Mouse (Mus musculus) midbrain, embryonic 16.5 days (tissue): ENCODE measurements around the gene Slc22a14. TPM values are rescaled to one million over a fixed set of nuclear protein-coding genes. Genes with fewer than 3 reads are reported as not detected.
A peak's percentile ranks its signal among the peaks of the same experiment; 100 is the strongest.

ENCODE experiments used
- ATAC-seq: fragments of 200-750 bp; cut with Nextera tagmentation; 2 replicates; pipeline ENCODE4 v1.8.0; 2017; ENCODE audit warnings: moderate TSS enrichment
- H3K27ac ChIP-seq: fragments of 300-500 bp; sonication (generic); 2 replicates; pipeline ENCODE4 v1.5.1; 2014; ENCODE audit warnings: mild to moderate bottlenecking, low read length, mixed read lengths
- H3K27me3 ChIP-seq: fragments of 300-500 bp; sonication (generic); 2 replicates; pipeline ENCODE4 v1.6.1; 2014; ENCODE audit warnings: low read depth, low read length, mixed read lengths; ENCODE audit not compliant: control insufficient read depth, insufficient read depth
- H3K36me3 ChIP-seq: fragments of 300-500 bp; sonication (generic); 2 replicates; pipeline ENCODE4 v1.6.1; 2014; ENCODE audit warnings: mild to moderate bottlenecking, low read length, moderate library complexity, mixed read lengths; ENCODE audit not compliant: control insufficient read depth, insufficient read depth
- H3K4me1 ChIP-seq: fragments of 300-500 bp; sonication (generic); 2 replicates; pipeline ENCODE4 v1.6.1; 2014; ENCODE audit warnings: mild to moderate bottlenecking, low read length, mixed read lengths; ENCODE audit not compliant: control insufficient read depth, insufficient read depth
- H3K4me2 ChIP-seq: fragments of 300-500 bp; sonication (generic); 2 replicates; pipeline ENCODE4 v1.6.1; 2014; ENCODE audit warnings: mild to moderate bottlenecking, low read length, mixed read lengths
- H3K4me3 ChIP-seq: fragments of 300-500 bp; sonication (generic); 2 replicates; pipeline ENCODE4 v1.5.1; 2014; ENCODE audit warnings: low read depth, mild to moderate bottlenecking, low read length, moderate library complexity, mixed read lengths
- H3K9ac ChIP-seq: fragments of 300-500 bp; sonication (generic); 2 replicates; pipeline ENCODE4 v1.6.1; 2014; ENCODE audit warnings: low read depth, low read length, mixed read lengths
- H3K9me3 ChIP-seq: fragments of 300-500 bp; sonication (generic); replicated peaks from 2 replicates; pipeline ENCODE4 v1.6.1; 2014; ENCODE audit warnings: mild to moderate bottlenecking, low read length, mixed read lengths; ENCODE audit not compliant: control insufficient read depth, poor library complexity, severe bottlenecking
- WGBS: fragments of 180-500 bp; shearing (Covaris S2); extraction: QIAGEN DNeasy Blood & Tissue Kit; methylation state at CpG from one replicate; pipeline ENCODE4 v1.1.7; 2014; 5-methylcytosine and 5-hydroxymethylcytosine counted together
- polyA plus RNA-seq: library from polyadenylated mRNA; unstranded; fragments of >200 nt; fragmentation: Nextera tagmentation; extraction: Ambion mirVana; gene quantifications from 2 replicates; pipeline ENCODE4 v1.2.1, GENCODE M21; 2015

Gene Slc22a14
- polyA plus RNA-seq, 1 experiment from 2014 or later = 0.11 TPM

DNA sequence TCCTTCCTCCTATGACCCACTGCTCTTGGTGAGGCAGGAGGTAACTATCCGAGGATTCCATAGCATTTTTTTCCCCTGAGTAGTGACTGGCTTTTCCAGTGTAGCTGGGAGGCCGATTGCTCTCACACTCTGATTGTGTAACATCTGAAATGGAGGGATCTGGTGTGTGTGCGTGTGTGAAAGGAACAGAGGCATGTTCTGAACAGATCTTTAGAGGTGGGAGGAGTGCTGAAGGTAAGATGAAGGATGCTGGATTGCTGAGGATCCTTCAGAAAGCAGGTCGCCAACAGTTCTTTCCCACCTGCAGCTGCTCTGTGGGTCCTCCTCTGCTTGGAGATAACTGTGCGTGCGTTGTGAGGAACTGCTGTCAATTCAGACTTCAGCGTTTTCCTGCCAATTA lies 36.0 kb upstream of the Slc22a14 start:
- Histone ChIP-seq H3K4me3 (peak overlapping the region; percentile 91), H3K9me3 (no peaks in the 10 kb centered on the region), H3K27me3 (no peaks in the 10 kb centered on the region), H3K36me3 (0 out of 2 replicates have a peak, but pooled peaks cover 3% of the 10 kb centered on the region), H3K9ac (peak overlapping the region; percentile 63), H3K4me1 (peaks cover 34% of the 10 kb centered on the region), H3K4me2 (peak overlapping the region; percentile 94), H3K27ac (peak overlapping the region; percentile 96)
- ATAC-seq = peak; percentile 25; the same call in 1 of the 2 replicates
- 2% methylated on average over 7 of the region's 7 CpGs for WGBS

DNA sequence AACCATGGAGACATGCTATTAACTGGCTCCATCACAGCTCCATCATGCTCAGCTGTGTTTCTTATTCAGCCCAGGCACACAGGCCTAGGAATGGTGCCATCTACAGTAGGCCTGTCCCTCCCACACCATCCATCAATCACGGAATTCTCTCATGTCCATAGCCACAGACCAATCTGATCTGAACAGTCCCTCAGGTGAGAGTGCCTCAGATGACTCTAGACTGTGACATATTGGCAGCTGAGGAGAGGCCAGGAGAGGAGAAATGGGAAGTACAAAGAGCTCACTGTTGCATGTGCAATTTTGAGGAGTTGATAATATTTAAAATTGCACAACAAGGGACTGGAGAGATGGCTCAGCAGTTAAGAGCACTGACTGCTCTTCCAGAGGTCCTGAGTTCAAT lies 29.5 kb upstream of the Slc22a14 start:
- no peaks in the 10 kb centered on the region for H3K9me3 ChIP-seq
- H3K27me3 ChIP-seq = no peaks in the 10 kb centered on the region
- H3K4me3 ChIP-seq = no peak overlapping the region
- WGBS = 94% methylated on average over 1 of the region's 1 CpGs
- no peaks in the 10 kb centered on the region for H3K4me1 ChIP-seq
- H3K4me2 ChIP-seq = no peak overlapping the region
- H3K27ac ChIP-seq = no peak overlapping the region
- no peak overlapping the region for H3K9ac ChIP-seq
- no peaks in the 10 kb centered on the region for H3K36me3 ChIP-seq
- no peak for ATAC-seq

DNA sequence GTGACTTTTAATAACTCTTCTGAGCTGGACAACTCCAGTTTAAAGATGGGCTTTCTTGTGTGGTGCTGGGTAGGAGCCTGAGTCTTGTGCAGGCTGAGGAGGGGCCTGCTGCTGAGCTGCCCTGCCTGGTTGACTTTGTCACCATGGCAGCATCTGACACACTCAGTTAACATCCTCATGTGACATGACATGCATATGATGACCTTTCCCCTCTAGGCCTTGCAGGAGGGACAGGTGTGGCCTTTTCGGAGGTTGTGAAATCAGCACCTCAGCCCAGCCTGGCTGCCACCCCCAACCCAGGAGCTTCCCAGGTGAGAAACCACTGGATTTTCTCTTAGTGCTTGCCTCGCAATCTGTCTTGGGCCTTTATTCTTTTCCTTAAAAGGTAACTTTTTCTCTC lies 24.9 kb upstream of the Slc22a14 start:
- Histone ChIP-seq H3K4me1 (no peaks in the 10 kb centered on the region), H3K27me3 (no peaks in the 10 kb centered on the region), H3K4me3 (no peak overlapping the region), H3K36me3 (no peaks in the 10 kb centered on the region), H3K9me3 (no peaks in the 10 kb centered on the region), H3K9ac (no peak overlapping the region), H3K4me2 (no peak overlapping the region), H3K27ac (no peak overlapping the region)
- WGBS = 91% methylated on average over 2 of the region's 2 CpGs
- ATAC-seq = no peak

DNA sequence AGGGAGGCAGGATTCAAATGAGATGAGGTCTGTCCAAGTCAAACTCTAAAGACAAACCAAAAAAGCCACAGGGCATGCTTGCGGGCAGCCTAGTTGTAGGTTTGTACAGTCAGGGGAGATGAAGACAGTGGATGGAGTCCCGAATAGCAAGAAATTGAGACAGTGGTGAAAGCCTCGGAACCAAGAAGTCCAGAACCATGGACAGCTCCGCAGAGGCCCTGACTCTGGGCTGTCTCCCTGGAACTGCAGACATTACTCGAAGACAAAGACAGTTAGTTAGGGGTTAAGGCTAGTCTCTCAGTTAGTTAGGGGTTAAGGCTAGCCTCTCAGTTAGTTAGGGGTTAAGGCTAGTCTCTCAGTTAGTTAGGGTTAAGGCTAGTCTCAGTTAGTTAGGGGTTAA lies 23.6 kb upstream of the Slc22a14 start:
- Histone ChIP-seq H3K27me3 (no peaks in the 10 kb centered on the region), H3K4me2 (no peak overlapping the region), H3K36me3 (no peaks in the 10 kb centered on the region), H3K9ac (no peak overlapping the region), H3K27ac (no peak overlapping the region), H3K9me3 (no peaks in the 10 kb centered on the region), H3K4me1 (no peaks in the 10 kb centered on the region), H3K4me3 (no peak overlapping the region)
- no peak for ATAC-seq
- 68% methylated on average over 5 of the region's 5 CpGs for WGBS

DNA sequence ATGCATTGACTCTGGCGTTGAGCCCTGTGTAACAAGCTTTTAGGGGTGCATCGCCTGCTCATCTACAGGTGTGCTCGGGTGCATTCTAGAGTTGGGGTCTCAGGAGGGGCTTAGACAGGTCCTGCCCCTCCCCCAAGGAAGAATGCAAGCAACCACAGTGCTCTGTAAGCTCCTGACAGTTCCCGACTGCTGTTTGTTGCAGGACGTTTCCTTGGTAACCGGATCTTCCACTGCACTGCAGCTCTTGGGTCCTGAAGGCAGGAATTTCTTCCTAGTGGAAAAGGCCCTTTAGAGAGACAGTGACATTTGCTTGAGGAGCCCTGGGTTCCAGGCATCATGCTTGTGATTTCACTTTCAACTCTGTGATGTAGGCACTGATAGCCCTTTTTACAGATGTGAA lies 17.2 kb upstream of the Slc22a14 start:
- H3K4me1 ChIP-seq = peaks cover 5% of the 10 kb centered on the region; the same call in 1 of the 2 replicates
- H3K9ac ChIP-seq = peak overlapping the region; percentile 25; the same call in 1 of the 2 replicates
- H3K4me2 ChIP-seq = no peak overlapping the region
- no peak for ATAC-seq
- no peak overlapping the region for H3K4me3 ChIP-seq
- no peaks in the 10 kb centered on the region for H3K27me3 ChIP-seq
- H3K36me3 ChIP-seq = no peaks in the 10 kb centered on the region; the same call in 1 of the 2 replicates
- 60% methylated on average over 6 of the region's 6 CpGs for WGBS
- H3K9me3 ChIP-seq = no peaks in the 10 kb centered on the region
- peak overlapping the region; percentile 28; the same call in 1 of the 2 replicates for H3K27ac ChIP-seq

DNA sequence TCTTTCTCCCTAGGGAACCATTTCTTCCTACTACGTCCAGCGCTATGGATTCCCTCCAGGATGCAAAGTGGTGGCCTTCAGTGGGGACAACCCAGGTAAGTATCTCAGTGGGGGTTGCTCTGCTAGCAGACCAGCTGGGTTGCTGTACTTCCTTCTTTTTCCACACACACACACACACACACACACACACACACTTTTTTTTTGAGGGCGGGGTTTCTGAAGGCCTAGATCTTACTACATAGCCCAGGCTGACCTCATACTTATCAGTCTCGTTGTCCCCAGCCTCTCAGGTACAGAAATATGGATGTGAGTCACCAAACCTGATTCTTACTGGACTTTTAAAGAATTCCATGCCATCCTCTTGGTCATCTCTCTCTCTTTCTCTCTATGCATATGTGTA lies 12.9 kb upstream of the Slc22a14 start:
- no peak overlapping the region for H3K4me3 ChIP-seq
- no peak overlapping the region for H3K27ac ChIP-seq
- no peaks in the 10 kb centered on the region for H3K9me3 ChIP-seq
- no peak overlapping the region for H3K9ac ChIP-seq
- no peaks in the 10 kb centered on the region for H3K27me3 ChIP-seq
- H3K4me2 ChIP-seq = no peak overlapping the region
- 90% methylated on average over 4 of the region's 4 CpGs for WGBS
- H3K36me3 ChIP-seq = no peaks in the 10 kb centered on the region; the same call in 1 of the 2 replicates
- H3K4me1 ChIP-seq = peaks cover 5% of the 10 kb centered on the region; the same call in 1 of the 2 replicates
- ATAC-seq = no peak

DNA sequence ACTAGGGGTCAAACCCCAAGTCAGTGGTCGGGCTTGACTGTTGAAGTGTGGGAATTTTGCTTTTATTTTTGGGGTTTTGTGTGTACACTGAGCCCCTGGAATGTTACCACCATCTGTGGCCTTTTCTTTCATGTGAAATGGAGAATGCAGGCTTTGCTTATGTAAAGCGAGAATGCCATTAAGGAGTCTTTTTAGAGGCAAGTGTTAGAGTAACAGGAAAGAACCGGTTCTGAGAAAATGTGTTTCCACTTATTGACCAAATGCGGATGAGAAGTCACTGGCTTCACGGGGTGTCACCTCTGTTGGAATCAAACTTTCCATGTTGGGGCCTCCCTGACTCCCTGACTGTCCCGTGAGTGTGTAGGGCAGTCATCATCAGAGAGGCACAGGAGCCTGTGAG lies 10.2 kb upstream of the Slc22a14 start:
- H3K4me3 ChIP-seq = no peak overlapping the region
- no peaks in the 10 kb centered on the region; the same call in 1 of the 2 replicates for H3K36me3 ChIP-seq
- WGBS = 84% methylated on average over 6 of the region's 6 CpGs
- H3K9ac ChIP-seq = no peak overlapping the region
- no peak overlapping the region for H3K4me2 ChIP-seq
- no peak overlapping the region for H3K27ac ChIP-seq
- no peaks in the 10 kb centered on the region for H3K4me1 ChIP-seq
- H3K9me3 ChIP-seq = no peaks in the 10 kb centered on the region
- no peak for ATAC-seq
- no peaks in the 10 kb centered on the region for H3K27me3 ChIP-seq

DNA sequence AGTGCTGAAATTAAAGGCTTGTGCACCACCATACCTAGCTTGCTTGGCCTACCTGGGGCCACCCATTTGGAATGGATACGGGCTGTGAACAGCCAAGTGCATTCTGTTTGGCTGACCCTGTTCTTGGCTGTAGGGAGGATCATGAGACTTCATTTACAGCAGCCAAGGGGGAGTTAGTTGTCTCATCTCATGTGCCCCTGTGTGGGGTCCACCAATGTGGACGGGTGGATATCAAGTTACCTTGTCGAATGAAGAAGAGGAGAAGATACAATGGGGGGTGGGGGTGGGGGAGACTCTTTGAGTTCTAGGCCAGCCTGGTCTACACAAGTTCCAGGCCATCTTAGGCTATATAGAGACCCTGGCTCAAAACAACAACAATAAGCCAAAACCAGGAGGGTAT lies 9.7 kb upstream of the Slc22a14 start:
- WGBS = 89% methylated on average over 3 of the region's 3 CpGs
- Histone ChIP-seq H3K27me3 (no peaks in the 10 kb centered on the region), H3K4me2 (no peak overlapping the region), H3K4me1 (no peaks in the 10 kb centered on the region), H3K4me3 (no peak overlapping the region), H3K36me3 (no peaks in the 10 kb centered on the region; the same call in 1 of the 2 replicates), H3K27ac (no peak overlapping the region), H3K9me3 (no peaks in the 10 kb centered on the region), H3K9ac (no peak overlapping the region)
- no peak for ATAC-seq

DNA sequence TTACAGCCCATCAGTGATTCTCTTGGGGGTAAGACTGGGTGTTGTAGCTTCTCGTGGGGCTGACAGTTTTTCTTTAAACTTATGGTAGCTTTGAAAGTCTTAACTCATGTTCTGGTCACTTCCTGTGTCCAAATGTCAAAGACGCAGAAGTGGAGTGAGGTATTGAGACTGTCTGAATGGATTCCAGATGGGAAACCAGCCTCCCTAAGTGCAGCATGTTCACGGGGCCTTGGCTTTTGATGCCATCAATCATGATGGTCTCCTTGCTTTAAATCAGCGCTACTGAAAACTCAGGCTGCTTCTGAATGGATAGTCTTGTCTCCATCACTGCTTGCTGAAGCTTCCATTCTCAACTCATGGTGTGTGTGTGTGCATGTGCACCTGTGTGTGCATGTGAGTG lies 5.9 kb upstream of the Slc22a14 start:
- 85% methylated on average over 4 of the region's 4 CpGs for WGBS

More for the DNA sequence above, 5.9 kb upstream of the Slc22a14 start:
- Histone ChIP-seq H3K36me3 (no peaks in the 10 kb centered on the region), H3K4me2 (no peak overlapping the region), H3K9me3 (no peaks in the 10 kb centered on the region), H3K27ac (no peak overlapping the region), H3K27me3 (no peaks in the 10 kb centered on the region), H3K9ac (no peak overlapping the region), H3K4me3 (no peak overlapping the region), H3K4me1 (no peaks in the 10 kb centered on the region)
- ATAC-seq = no peak
